Mouse (Mus musculus): ENCODE data around the gene Tent2. TPM values are rescaled to one million over a fixed set of nuclear protein-coding genes. Genes with fewer than 3 reads are reported as not detected.

Tent2 gene
- polyA plus RNA-seq, 1 experiment from 2014 or later, result 71.0 TPM

- H3K9me3 ChIP-seq (ENCODE audit: control insufficient read depth, low read length), result no peaks in the 10 kb centered on the region
- no peak overlapping the region for H3K4me2 ChIP-seq (ENCODE audit: low read depth, low read length, severe bottlenecking)
- no peak overlapping the region for H3K27ac ChIP-seq (ENCODE audit: low read depth, low read length)
- no peak for ATAC-seq (replicated peaks; ENCODE audit: low FRiP score)
- H3K27me3 ChIP-seq (ENCODE audit: control insufficient read depth, insufficient read depth, low read length), result no peaks in the 10 kb centered on the region
- no peak overlapping the region for H3K9ac ChIP-seq (ENCODE audit: low read length)
- no peaks in the 10 kb centered on the region for H3K36me3 ChIP-seq (ENCODE audit: control insufficient read depth, insufficient read depth, low read length)
- WGBS, result 93% methylated on average over 6 of the region's 6 CpGs
- H3K4me3 ChIP-seq (ENCODE audit: low read depth, low read length), result no peak overlapping the region
- DNase-seq (ENCODE audit: low spot score), result no peak
- no peaks in the 10 kb centered on the region for H3K4me1 ChIP-seq (replicated peaks; ENCODE audit: control insufficient read depth, insufficient read depth, low read length)
These were observed 95.5 kb downstream of the Tent2 start for GRCm38 (mm10) chr13:93096643-93097042.

Other genes starting within 250 kb of the Tent2 start
- gene Cmya5, start 47.7 kb downstream of the Tent2 start, polyA plus RNA-seq (2014; fragmentation: Nextera tagmentation; extraction: Ambion mirVana), result 0.13 TPM in 1 of 2 replicates, not detected in the other
- 12.3 and 13.3 TPM in 2 replicates for gene Homer1, start 107.2 kb upstream of the Tent2 start, polyA plus RNA-seq (2014; fragmentation: Nextera tagmentation; extraction: Ambion mirVana)

Measured in forebrain, embryonic 11.5 days (tissue).